Mouse (Mus musculus): ENCODE results near the gene Tmem56. TPM values are rescaled to one million over a fixed set of nuclear protein-coding genes. Genes with fewer than 3 reads are reported as not detected.

Tmem56 gene
- total RNA-seq, 2 experiments from 2014 or later = 46.6 to 51.7 TPM

- DNase-seq (ENCODE audit: extremely low spot score in 1 of 2, low spot score in 2 of 2) = no peak
- Histone ChIP-seq H3K4me3 (no peak overlapping the region), H3K27ac (no peak overlapping the region)
- intact Hi-C loops (cut with DNase I) = no loop called here
- TF ChIP-seq CTCF (IDR thresholded peaks at IDR 0.05) = no peak
Observed at GRCm38 (mm10) chr3:121159566-121159965, 123.3 kb downstream of the Tmem56 start.

- no peak overlapping the region for H3K27ac ChIP-seq
- intact Hi-C loops (cut with DNase I) = no loop called here
- no peak for DNase-seq (ENCODE audit: extremely low spot score in 1 of 2, low spot score in 2 of 2)
- no peak overlapping the region for H3K4me3 ChIP-seq
- TF ChIP-seq CTCF (IDR thresholded peaks at IDR 0.05) = no peak
Observed at GRCm38 (mm10) chr3:121158901-121159351, 124.0 kb downstream of the Tmem56 start.

DNA sequence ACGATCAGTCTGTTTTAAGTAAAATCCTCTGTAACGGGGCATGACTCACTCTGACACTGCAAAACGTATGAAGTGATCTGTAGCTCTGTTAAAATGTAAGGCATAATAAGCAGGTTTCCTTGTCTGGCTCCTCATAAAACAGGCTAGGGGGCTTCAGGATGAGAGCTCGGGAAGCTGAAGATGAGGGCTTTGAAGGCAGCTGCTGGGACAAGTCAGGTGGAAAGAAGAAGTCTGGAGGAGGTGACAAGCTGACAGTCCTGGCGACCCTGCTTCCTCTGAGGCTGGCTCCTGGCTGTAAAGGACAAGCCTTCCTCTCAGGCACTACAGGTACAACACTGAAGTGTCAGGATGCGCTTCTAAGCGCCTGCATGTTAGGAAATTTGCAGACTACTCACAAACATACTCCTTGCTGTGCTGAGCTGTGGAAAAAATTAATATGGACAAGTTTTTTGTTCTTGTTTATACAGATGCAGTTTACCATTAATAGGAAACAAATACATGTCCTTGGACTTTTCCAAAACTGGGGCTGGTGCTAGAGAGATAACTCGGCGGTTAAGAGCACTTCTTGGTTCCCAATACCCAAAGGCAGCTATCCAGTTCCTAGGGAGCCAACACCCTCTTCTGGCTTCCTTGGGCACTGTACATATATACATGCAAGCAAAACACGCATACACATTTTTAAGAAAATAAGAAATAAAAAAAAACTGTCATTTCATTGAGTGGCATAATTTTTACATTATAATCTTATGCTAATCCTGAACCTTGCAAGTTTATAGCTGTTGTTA, 125.2 kb downstream of the Tmem56 start:
- H3K4me3 ChIP-seq = no peak overlapping the region
- DNase-seq (ENCODE audit: extremely low spot score in 1 of 2, low spot score in 2 of 2) = no peak
- no peak overlapping the region for H3K27ac ChIP-seq
- no peak for TF ChIP-seq CTCF (IDR thresholded peaks at IDR 0.05)
- intact Hi-C loops (cut with DNase I) = no loop called here

DNA sequence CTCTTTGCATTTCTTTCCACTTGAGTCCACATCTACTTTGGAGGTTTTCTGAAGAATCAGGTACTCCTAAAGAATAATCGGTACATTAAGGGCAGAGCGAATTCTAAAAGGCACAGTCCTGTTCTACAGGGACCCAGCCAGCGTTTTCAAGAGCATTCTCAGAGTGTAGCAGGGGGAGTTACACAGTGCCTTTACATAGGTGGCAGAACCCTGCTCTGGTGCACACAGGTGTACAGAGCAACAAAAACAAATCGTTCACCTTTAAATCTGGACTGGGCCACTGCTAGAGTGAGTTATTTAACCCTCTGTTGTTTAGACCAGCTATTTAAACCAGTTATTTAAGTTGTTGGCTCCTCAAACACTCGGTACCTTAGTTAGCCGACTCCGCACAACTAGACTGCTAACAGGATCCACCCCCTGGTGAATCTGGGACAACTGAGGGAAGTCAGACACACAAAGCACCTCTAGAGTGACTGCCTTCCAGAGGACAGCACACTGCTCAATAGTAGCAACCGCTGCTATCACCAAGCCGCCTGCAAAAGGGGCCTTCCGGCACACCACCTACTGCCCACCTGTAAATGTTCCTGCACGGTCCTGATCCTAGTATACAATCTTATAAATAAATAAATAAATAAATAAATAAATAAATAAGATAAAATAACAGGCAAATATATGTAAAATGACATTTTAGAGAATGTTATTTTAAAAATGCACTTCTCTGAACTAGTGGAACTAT, 126.3 kb downstream of the Tmem56 start:
- intact Hi-C loops (cut with DNase I) = no loop called here
- no peak for DNase-seq (ENCODE audit: extremely low spot score in 1 of 2, low spot score in 2 of 2)
- no peak for TF ChIP-seq CTCF (IDR thresholded peaks at IDR 0.05)
- Histone ChIP-seq H3K4me3 (no peak overlapping the region), H3K27ac (no peak overlapping the region)

GRCm38 (mm10) chr3:121156043-121156442, 126.9 kb downstream of the Tmem56 start:
- intact Hi-C loops (cut with DNase I) = no loop called here
- DNase-seq (ENCODE audit: extremely low spot score in 1 of 2, low spot score in 2 of 2) = no peak
- Histone ChIP-seq H3K27ac (no peak overlapping the region), H3K4me3 (no peak overlapping the region)
- no peak for TF ChIP-seq CTCF (IDR thresholded peaks at IDR 0.05)

Other genes with a start within 250 kb of the Tmem56 start
- gene Rwdd3, start 111.4 kb downstream of the Tmem56 start, total RNA-seq (2021) = 10 to 100 TPM; 12.8 to 13.5 TPM
- 10 to 100 TPM; 13.9 to 15.6 TPM for gene Alg14, start 8.7 kb upstream of the Tmem56 start, total RNA-seq (2021)
- 10 to 100 TPM; 61.0 to 64.7 TPM for gene Cnn3, start 143.4 kb upstream of the Tmem56 start, total RNA-seq (2021)
- not detected for gene Slc44a3, start 249.3 kb upstream of the Tmem56 start, total RNA-seq (2021)